Mouse (Mus musculus): ENCODE measurements at regions not wholly inside any gene's neighbourhood (a gene's known extent, or its start where the extent isn't known, plus 50 kb on each side); places are given as distances from the start of the nearest gene placed in this dataset.

DNA sequence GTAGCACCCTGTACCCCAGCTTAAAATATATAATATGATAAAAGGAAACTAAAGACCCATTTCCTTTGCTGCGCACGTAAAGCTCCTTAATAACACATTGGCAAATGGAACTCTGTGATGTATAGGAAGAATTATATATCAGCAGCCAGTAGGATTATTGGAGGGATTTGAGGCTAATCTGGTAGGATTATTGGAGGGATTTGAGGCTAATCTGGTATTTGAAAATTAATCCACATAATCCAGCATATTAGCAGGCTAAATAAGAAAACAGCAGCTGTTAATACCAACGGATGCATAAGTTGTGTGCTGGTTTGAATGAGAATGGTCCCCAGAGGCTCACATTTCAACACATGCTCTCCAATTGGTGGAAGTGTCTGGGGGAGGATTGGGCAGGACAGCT is 80.3 kb downstream of the Ramp3 start:
- no peaks in the 10 kb centered on the region for H3K27me3 ChIP-seq (replicated peaks; ENCODE audit: control insufficient read depth, insufficient read depth, low read length)
- no peak overlapping the region for H3K27ac ChIP-seq (ENCODE audit: low read depth, low read length)
- ATAC-seq (replicated peaks; ENCODE audit: low FRiP score): no peak
- H3K4me3 ChIP-seq (ENCODE audit: low read depth, low read length): no peak overlapping the region
- H3K4me1 ChIP-seq (replicated peaks; ENCODE audit: control insufficient read depth, insufficient read depth, low read length): no peaks in the 10 kb centered on the region
- no peaks in the 10 kb centered on the region for H3K36me3 ChIP-seq (ENCODE audit: control insufficient read depth, insufficient read depth, low read length)
- H3K9me3 ChIP-seq (ENCODE audit: control insufficient read depth, low read length): no peaks in the 10 kb centered on the region
- no peak for DNase-seq (ENCODE audit: low spot score)
- H3K9ac ChIP-seq (ENCODE audit: low read depth, low read length): no peak overlapping the region
- no peak overlapping the region for H3K4me2 ChIP-seq
- WGBS: 88% methylated on average over 3 of the region's 3 CpGs

DNA sequence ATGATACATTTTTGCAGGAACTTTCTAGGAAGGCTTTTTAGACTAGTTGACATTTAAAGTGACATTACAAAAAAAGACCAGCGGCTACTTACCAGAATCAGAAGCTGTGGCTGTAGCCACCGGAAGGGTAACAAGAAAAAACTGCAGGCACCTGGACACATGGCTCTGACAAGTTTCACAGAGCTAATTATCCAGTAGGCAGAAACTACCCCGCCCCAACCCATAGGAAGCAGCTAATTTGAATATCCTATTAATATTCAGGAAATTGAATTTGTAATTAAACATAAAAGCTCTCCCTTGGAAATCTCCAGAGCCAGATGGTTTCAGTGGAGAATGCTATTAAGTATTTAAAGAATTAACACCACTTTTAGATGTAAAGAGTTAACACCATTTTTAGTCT is 79.8 kb downstream of the Ramp3 start:
- Histone ChIP-seq H3K4me3 (ENCODE audit: low read depth, low read length) (no peak overlapping the region), H3K27ac (ENCODE audit: low read depth, low read length) (no peak overlapping the region), H3K9me3 (ENCODE audit: control insufficient read depth, low read length) (no peaks in the 10 kb centered on the region), H3K4me2 (no peak overlapping the region), H3K9ac (ENCODE audit: low read depth, low read length) (no peak overlapping the region), H3K27me3 (replicated peaks; ENCODE audit: control insufficient read depth, insufficient read depth, low read length) (no peaks in the 10 kb centered on the region), H3K4me1 (replicated peaks; ENCODE audit: control insufficient read depth, insufficient read depth, low read length) (no peaks in the 10 kb centered on the region), H3K36me3 (ENCODE audit: control insufficient read depth, insufficient read depth, low read length) (no peaks in the 10 kb centered on the region)
- DNase-seq (ENCODE audit: low spot score) (no peak), ATAC-seq (replicated peaks; ENCODE audit: low FRiP score) (no peak)
- WGBS: 86% methylated on average over 3 of the region's 3 CpGs

DNA sequence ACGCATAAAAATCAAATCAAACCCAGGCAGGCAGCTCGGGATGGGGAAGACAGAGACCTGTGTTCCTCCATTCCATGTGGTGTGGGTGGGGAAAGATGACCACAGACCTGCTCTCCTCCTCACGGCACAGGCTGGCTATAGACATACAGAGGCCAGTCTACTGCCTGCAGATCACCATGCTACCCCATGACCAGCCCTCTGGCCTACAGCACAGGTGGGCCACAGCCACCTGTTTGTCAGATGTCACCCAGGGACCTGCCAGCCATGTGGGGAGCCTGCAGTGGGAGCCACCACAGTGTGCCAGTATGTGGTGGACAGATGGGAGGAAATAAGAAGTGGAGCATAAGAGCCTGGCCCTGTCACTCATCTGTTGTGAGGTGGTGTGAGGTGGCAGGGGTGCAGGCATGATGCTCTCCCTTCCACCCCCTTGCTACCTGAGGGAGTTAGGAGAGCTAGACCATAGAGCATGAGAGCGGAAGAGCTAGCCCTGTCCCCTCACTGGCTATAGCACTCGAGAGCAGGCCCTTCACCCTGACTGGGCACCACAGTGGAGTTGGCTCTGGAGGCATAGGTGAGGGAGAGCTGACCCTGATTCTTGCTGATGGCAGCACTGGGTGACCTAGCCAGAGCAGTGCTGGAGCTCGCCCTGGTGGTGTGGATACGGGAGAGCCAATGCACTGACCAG is 76.6 kb downstream of the Ramp3 start:
- H3K27me3 ChIP-seq (replicated peaks; ENCODE audit: control insufficient read depth, insufficient read depth, low read length): no peaks in the 10 kb centered on the region
- no peaks in the 10 kb centered on the region for H3K9me3 ChIP-seq (ENCODE audit: control insufficient read depth, low read length)
- H3K36me3 ChIP-seq (ENCODE audit: control insufficient read depth, insufficient read depth, low read length): no peaks in the 10 kb centered on the region
- no peak for DNase-seq (ENCODE audit: low spot score)
- no peak overlapping the region for H3K4me2 ChIP-seq
- 83% methylated on average over 7 of the region's 7 CpGs for WGBS
- H3K9ac ChIP-seq (ENCODE audit: low read depth, low read length): no peak overlapping the region
- no peak overlapping the region for H3K4me3 ChIP-seq (ENCODE audit: low read depth, low read length)
- no peaks in the 10 kb centered on the region for H3K4me1 ChIP-seq (replicated peaks; ENCODE audit: control insufficient read depth, insufficient read depth, low read length)
- ATAC-seq (replicated peaks; ENCODE audit: low FRiP score): no peak
- H3K27ac ChIP-seq (ENCODE audit: low read depth, low read length): no peak overlapping the region

DNA sequence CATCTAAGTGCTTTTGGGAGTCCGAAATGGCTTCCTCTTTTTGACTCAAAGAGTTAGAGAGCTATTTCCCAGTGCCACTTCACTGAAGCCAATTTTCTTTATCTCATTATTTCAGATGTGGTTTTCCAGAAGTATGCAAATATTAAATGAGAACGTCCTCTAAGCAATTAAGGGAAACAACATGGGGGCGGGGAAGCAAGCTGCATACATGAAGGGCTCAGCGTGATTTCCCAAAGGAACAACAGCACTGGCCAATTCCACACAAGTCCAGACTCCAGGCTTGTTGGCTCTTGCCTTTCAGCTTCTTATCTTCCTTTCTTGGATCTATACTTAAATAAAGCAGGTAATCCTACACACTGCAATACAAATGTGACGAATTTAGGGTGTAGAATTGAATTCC is 73.2 kb downstream of the Ramp3 start:
- Histone ChIP-seq H3K9ac (ENCODE audit: low read depth, low read length) (no peak overlapping the region), H3K27ac (ENCODE audit: low read depth, low read length) (no peak overlapping the region), H3K4me1 (replicated peaks; ENCODE audit: control insufficient read depth, insufficient read depth, low read length) (no peaks in the 10 kb centered on the region), H3K9me3 (ENCODE audit: control insufficient read depth, low read length) (no peaks in the 10 kb centered on the region), H3K27me3 (replicated peaks; ENCODE audit: control insufficient read depth, insufficient read depth, low read length) (no peaks in the 10 kb centered on the region), H3K4me2 (no peak overlapping the region), H3K36me3 (ENCODE audit: control insufficient read depth, insufficient read depth, low read length) (no peaks in the 10 kb centered on the region), H3K4me3 (ENCODE audit: low read depth, low read length) (no peak overlapping the region)
- ATAC-seq (replicated peaks; ENCODE audit: low FRiP score): no peak
- WGBS: 75% methylated on average over 5 of the region's 5 CpGs
- DNase-seq (ENCODE audit: low spot score): no peak

Measured in liver, embryonic 11.5 days (tissue).